Mouse (Mus musculus): ENCODE results near the gene Cmas. TPM values are rescaled to one million over a fixed set of nuclear protein-coding genes. Genes with fewer than 3 reads are reported as not detected.
A peak's percentile ranks its signal among the peaks of the same experiment; 100 is the strongest.

Gene Cmas
- total and polyA plus RNA-seq, 3 experiments, result 53.2 to 80.6 (median 76.0) TPM

- peaks cover 64% of the 10 kb centered on the region for H3K4me1 ChIP-seq (ENCODE audit: insufficient read depth, low read depth, low read length)
- H3K36me3 ChIP-seq (replicated peaks), result peaks cover 56% of the 10 kb centered on the region
- no peak for DNase-seq (ENCODE audit: low spot score)
- no peaks in the 10 kb centered on the region for H3K9me3 ChIP-seq (replicated peaks)
- no peak for TF ChIP-seq CTCF (IDR thresholded peaks at IDR 0.05; ENCODE audit: low read depth, low read length)
- TF ChIP-seq GATA2 (IDR thresholded peaks at IDR 0.05; ENCODE audit: borderline replicate concordance, low read depth, low read length), result no peak
- no peak for TF ChIP-seq POLR2AphosphoS5 (IDR thresholded peaks at IDR 0.05; ENCODE audit: insufficient replicate concordance, low read depth, low read length)
- TF ChIP-seq GATA1 (IDR thresholded peaks at IDR 0.05; ENCODE audit: borderline replicate concordance, low read length), result no peak
- no peak for TF ChIP-seq TAL1 (conservative IDR thresholded peaks at IDR 0.05; ENCODE audit: low read depth, low read length)
- no peaks in the 10 kb centered on the region for H3K27me3 ChIP-seq (ENCODE audit: insufficient read depth, low read length)
- H3K4me3 ChIP-seq (ENCODE audit: low read depth, low read length), result peak overlapping the region; percentile 84; the same call in 1 of the 2 replicates
- no peak for ATAC-seq (ENCODE audit: extremely low read depth, insufficient number of reproducible peaks, low FRiP score, poor library complexity, severe bottlenecking)
These were observed 2.1 kb downstream of the Cmas start for GRCm38 (mm10) chr6:142758562-142758961.

DNA sequence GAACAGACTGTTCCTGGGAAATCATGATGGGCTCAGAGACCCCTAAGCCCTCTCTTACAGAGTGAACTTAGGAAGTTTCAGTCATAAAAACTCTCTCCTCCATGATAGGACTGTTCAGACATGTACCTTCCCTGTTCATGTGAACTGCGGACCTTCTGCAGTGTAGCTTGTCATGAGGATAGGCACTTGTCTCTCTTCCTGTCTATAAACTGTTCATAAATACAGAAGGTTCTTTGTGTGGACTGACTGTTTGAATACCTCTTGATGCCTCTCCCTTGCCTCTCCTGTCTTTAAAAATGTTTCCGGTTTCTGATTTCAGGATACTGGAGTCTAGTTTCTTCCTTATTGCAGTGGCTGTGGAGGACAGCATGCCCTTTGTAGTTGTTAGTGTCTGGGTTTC lies 3.1 kb downstream of the Cmas start:
- Histone ChIP-seq H3K9me3 (replicated peaks) (no peaks in the 10 kb centered on the region), H3K27me3 (ENCODE audit: insufficient read depth, low read length) (no peaks in the 10 kb centered on the region), H3K4me1 (ENCODE audit: insufficient read depth, low read depth, low read length) (peaks cover 55% of the 10 kb centered on the region), H3K36me3 (replicated peaks) (peaks cover 66% of the 10 kb centered on the region), H3K4me3 (ENCODE audit: low read depth, low read length) (no peak overlapping the region)
- DNase-seq (ENCODE audit: low spot score), result no peak
- TF ChIP-seq GATA2 (IDR thresholded peaks at IDR 0.05; ENCODE audit: borderline replicate concordance, low read depth, low read length) (no peak), GATA1 (IDR thresholded peaks at IDR 0.05; ENCODE audit: borderline replicate concordance, low read length) (no peak), CTCF (IDR thresholded peaks at IDR 0.05; ENCODE audit: low read depth, low read length) (no peak), TAL1 (conservative IDR thresholded peaks at IDR 0.05; ENCODE audit: low read depth, low read length) (no peak), POLR2AphosphoS5 (IDR thresholded peaks at IDR 0.05; ENCODE audit: insufficient replicate concordance, low read depth, low read length) (no peak)
- no peak for ATAC-seq (ENCODE audit: extremely low read depth, insufficient number of reproducible peaks, low FRiP score, poor library complexity, severe bottlenecking)

- no peak overlapping the region for H3K4me3 ChIP-seq (ENCODE audit: low read depth, low read length)
- DNase-seq (ENCODE audit: low spot score) (no peak), ATAC-seq (ENCODE audit: extremely low read depth, insufficient number of reproducible peaks, low FRiP score, poor library complexity, severe bottlenecking) (no peak)
- no peaks in the 10 kb centered on the region for H3K27me3 ChIP-seq (ENCODE audit: insufficient read depth, low read length)
- H3K36me3 ChIP-seq (replicated peaks), result peaks cover 99% of the 10 kb centered on the region
- no peak for TF ChIP-seq GATA1 (IDR thresholded peaks at IDR 0.05; ENCODE audit: borderline replicate concordance, low read length)
- peaks cover 29% of the 10 kb centered on the region for H3K4me1 ChIP-seq (ENCODE audit: insufficient read depth, low read depth, low read length)
- H3K9me3 ChIP-seq (replicated peaks), result no peaks in the 10 kb centered on the region
These were observed 8.4 kb downstream of the Cmas start for GRCm38 (mm10) chr6:142764933-142765332.

DNA sequence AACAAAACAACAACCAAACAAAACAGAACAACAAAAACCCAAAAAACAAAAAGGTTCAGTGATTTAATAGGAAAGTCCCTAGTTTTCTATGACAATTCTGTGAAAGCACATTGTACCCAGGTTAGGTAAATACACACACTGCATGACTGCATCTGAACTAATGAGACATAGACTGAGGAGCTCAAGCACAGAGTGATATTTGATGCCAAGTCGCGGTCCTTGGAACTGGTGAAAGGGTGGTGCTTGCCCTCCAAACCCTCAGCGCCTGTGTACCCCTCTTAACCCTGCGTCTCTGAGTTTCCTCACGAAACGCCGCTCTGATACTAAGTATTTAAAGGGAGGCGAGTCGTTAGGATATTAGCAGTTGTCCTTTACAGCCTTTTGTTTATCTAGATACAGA lies 10.8 kb downstream of the Cmas start:
- Histone ChIP-seq H3K4me3 (ENCODE audit: low read depth, low read length) (no peak overlapping the region), H3K9me3 (replicated peaks) (no peaks in the 10 kb centered on the region), H3K4me1 (ENCODE audit: insufficient read depth, low read depth, low read length) (peaks cover 17% of the 10 kb centered on the region), H3K27me3 (ENCODE audit: insufficient read depth, low read length) (no peaks in the 10 kb centered on the region), H3K36me3 (replicated peaks) (peaks cover 96% of the 10 kb centered on the region)
- DNase-seq (ENCODE audit: low spot score) (no peak), ATAC-seq (ENCODE audit: extremely low read depth, insufficient number of reproducible peaks, low FRiP score, poor library complexity, severe bottlenecking) (no peak)
- TF ChIP-seq GATA1 (IDR thresholded peaks at IDR 0.05; ENCODE audit: borderline replicate concordance, low read length) (no peak), CTCF (IDR thresholded peaks at IDR 0.05; ENCODE audit: low read depth, low read length) (no peak), TAL1 (conservative IDR thresholded peaks at IDR 0.05; ENCODE audit: low read depth, low read length) (no peak), GATA2 (IDR thresholded peaks at IDR 0.05; ENCODE audit: borderline replicate concordance, low read depth, low read length) (no peak), POLR2AphosphoS5 (IDR thresholded peaks at IDR 0.05; ENCODE audit: insufficient replicate concordance, low read depth, low read length) (no peak)

- no peak for TF ChIP-seq TAL1 (conservative IDR thresholded peaks at IDR 0.05; ENCODE audit: low read depth, low read length)
- TF ChIP-seq GATA2 (IDR thresholded peaks at IDR 0.05; ENCODE audit: borderline replicate concordance, low read depth, low read length), result no peak
- TF ChIP-seq CTCF (IDR thresholded peaks at IDR 0.05; ENCODE audit: low read depth, low read length), result no peak
- no peak for TF ChIP-seq POLR2AphosphoS5 (IDR thresholded peaks at IDR 0.05; ENCODE audit: insufficient replicate concordance, low read depth, low read length)
- TF ChIP-seq GATA1 (IDR thresholded peaks at IDR 0.05; ENCODE audit: borderline replicate concordance, low read length), result no peak
- DNase-seq (ENCODE audit: low spot score) (no peak), ATAC-seq (ENCODE audit: extremely low read depth, insufficient number of reproducible peaks, low FRiP score, poor library complexity, severe bottlenecking) (no peak)
- Histone ChIP-seq H3K27me3 (ENCODE audit: insufficient read depth, low read length) (no peaks in the 10 kb centered on the region), H3K9me3 (replicated peaks) (no peaks in the 10 kb centered on the region), H3K4me1 (ENCODE audit: insufficient read depth, low read depth, low read length) (peaks cover 12% of the 10 kb centered on the region), H3K4me3 (ENCODE audit: low read depth, low read length) (no peak overlapping the region), H3K36me3 (replicated peaks) (peaks cover 98% of the 10 kb centered on the region)
These were observed 13.4 kb downstream of the Cmas start for GRCm38 (mm10) chr6:142769896-142770295.

DNA sequence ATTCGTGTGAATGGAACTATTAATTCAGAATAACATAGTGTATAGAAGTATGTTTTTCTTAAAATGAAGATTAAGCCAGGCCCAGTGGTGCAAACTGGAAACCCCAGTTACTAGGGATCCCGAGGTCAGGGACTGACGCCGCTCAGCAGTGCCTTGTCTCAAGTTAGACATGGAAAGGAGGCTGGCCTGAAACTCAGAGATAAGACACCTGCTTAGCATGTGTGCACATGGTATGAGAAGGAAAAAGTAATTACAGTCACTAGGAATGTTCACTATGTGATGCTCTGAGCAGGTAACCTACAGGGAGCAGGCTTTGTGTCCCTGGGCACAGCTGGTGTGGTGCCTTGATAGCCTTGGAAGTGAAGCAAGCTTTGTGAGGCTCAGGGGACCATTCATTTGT lies 15.2 kb downstream of the Cmas start:
- Histone ChIP-seq H3K27me3 (ENCODE audit: insufficient read depth, low read length) (no peaks in the 10 kb centered on the region), H3K36me3 (replicated peaks) (peaks cover 95% of the 10 kb centered on the region), H3K9me3 (replicated peaks) (no peaks in the 10 kb centered on the region), H3K4me3 (ENCODE audit: low read depth, low read length) (no peak overlapping the region), H3K4me1 (ENCODE audit: insufficient read depth, low read depth, low read length) (peaks cover 18% of the 10 kb centered on the region)
- DNase-seq (ENCODE audit: low spot score) (no peak), ATAC-seq (ENCODE audit: extremely low read depth, insufficient number of reproducible peaks, low FRiP score, poor library complexity, severe bottlenecking) (peak; percentile 61)
- TF ChIP-seq GATA2 (IDR thresholded peaks at IDR 0.05; ENCODE audit: borderline replicate concordance, low read depth, low read length) (no peak), TAL1 (conservative IDR thresholded peaks at IDR 0.05; ENCODE audit: low read depth, low read length) (no peak), POLR2AphosphoS5 (IDR thresholded peaks at IDR 0.05; ENCODE audit: insufficient replicate concordance, low read depth, low read length) (no peak), CTCF (IDR thresholded peaks at IDR 0.05; ENCODE audit: low read depth, low read length) (no peak), GATA1 (IDR thresholded peaks at IDR 0.05; ENCODE audit: borderline replicate concordance, low read length) (no peak)

- Histone ChIP-seq H3K36me3 (replicated peaks) (peaks cover 84% of the 10 kb centered on the region), H3K4me3 (ENCODE audit: low read depth, low read length) (no peak overlapping the region), H3K4me1 (ENCODE audit: insufficient read depth, low read depth, low read length) (peaks cover 24% of the 10 kb centered on the region), H3K27me3 (ENCODE audit: insufficient read depth, low read length) (no peaks in the 10 kb centered on the region), H3K9me3 (replicated peaks) (no peaks in the 10 kb centered on the region)
- TF ChIP-seq TAL1 (conservative IDR thresholded peaks at IDR 0.05; ENCODE audit: low read depth, low read length) (no peak), GATA1 (IDR thresholded peaks at IDR 0.05; ENCODE audit: borderline replicate concordance, low read length) (no peak), CTCF (IDR thresholded peaks at IDR 0.05; ENCODE audit: low read depth, low read length) (no peak), GATA2 (IDR thresholded peaks at IDR 0.05; ENCODE audit: borderline replicate concordance, low read depth, low read length) (no peak), POLR2AphosphoS5 (IDR thresholded peaks at IDR 0.05; ENCODE audit: insufficient replicate concordance, low read depth, low read length) (no peak)
- ATAC-seq (ENCODE audit: extremely low read depth, insufficient number of reproducible peaks, low FRiP score, poor library complexity, severe bottlenecking) (no peak), DNase-seq (ENCODE audit: low spot score) (no peak)
These were observed 17.1 kb downstream of the Cmas start for GRCm38 (mm10) chr6:142773566-142773965.

Measured in G1E (cell line).